Mouse (Mus musculus) kidney, adult 18-20 months (tissue): ENCODE data around the gene Cyp2f2.

ENCODE experiments used
- DNase-seq: peaks from one replicate; pipeline ENCODE4 v3.0.0; 2021

Gene Cyp2f2

DNA sequence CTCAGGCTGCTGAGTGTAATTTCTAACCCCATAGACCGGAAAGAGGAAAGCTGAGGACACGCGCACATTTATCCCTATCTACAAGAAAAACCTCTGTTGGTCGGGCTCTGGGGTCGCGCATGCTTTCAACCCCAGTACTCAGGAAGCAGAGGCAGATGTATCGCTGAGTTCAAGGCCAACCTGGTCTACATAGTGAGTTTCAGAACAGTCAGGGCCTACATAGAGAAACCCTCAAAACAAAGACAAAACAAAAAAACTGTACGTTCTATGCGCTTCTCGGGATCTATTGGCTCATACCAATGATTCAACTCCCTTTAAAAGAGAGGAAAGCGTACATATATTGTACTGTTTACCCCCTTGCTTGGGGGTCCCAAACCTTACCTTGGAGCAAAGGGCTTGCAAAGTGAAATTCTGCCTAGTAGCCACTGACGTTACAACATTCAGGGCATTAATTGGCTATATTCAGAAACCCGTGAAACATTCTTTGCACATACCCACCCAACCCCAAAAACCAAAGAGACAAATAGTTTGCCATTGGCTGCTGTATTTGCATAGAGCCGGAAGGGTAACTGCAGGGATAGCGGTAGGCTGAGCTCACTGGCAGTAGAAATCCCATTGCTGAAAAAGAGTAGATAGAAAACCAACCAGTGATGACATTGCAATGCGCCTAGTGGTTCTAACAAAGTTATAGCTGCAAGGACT, 59.7 kb downstream of the Cyp2f2 start:
- DNase-seq = no peak

DNA sequence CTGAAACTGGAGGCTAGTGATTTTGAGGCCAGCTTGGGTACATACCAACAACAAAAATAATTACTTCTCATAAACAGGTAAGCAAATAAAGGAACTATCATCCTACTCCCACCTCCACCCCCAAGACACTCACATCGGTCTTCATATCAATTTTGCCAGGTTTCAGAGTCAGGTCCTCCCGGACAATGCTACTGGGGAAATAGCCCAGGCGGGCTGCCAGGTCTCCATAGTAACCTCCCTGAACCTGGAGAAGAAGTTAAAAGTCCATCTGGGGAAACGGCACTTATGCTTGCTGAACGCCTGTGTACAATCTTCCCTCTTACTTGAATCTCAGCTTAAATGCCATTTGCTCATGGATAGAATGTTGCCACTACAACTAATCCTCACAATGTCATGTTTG, 60.3 kb downstream of the Cyp2f2 start:
- DNase-seq = peak; percentile 88

DNA sequence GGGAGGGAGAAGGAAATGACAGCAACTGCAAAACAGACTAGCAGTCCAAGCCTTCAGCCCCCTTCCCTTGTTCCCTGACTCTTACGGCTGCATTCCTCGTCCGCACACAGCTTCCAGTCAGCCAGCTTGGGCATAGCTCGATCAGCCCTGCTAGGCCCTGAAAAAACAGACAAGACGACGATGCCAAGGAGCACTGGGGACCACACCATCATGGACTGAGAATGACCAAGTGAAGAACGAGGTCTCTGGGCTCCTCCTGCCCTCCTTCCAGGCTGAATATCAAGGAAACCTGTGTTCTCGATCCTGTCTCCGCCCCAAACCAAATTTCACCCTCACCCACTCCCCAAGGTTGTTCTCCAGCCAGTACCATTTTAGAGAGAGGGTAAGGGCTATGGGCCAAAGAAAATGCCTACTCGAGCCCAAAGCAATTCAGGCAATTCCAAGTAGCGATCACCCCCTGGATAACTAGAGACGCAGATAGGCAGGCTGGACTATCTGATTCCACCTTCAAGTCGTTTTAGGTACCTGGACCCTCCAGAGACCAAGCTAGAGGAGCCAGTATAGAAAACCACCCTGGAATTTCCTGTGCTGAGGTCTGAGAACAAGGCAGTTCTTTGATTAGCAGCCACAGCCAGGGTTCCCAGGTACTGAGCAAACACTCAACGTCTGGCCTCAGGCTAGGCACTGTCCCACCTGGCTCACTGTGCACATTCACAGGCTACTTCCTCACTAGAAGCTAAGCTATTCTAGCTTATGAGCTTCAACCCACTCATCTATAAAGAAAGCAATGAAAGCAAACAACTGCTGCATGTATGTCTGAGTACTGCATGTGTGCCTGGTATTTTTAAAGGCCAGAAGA, 61.4 kb downstream of the Cyp2f2 start, which contains the start of the genes Gm21983 and Mia:
Gene Gm21983, minus strand, starts transcription at position 250 of the 859 bp plus-strand sequence.
Gene Mia, minus strand, starts transcription at position 321 of the 859 bp plus-strand sequence.
- DNase-seq = no peak

DNA sequence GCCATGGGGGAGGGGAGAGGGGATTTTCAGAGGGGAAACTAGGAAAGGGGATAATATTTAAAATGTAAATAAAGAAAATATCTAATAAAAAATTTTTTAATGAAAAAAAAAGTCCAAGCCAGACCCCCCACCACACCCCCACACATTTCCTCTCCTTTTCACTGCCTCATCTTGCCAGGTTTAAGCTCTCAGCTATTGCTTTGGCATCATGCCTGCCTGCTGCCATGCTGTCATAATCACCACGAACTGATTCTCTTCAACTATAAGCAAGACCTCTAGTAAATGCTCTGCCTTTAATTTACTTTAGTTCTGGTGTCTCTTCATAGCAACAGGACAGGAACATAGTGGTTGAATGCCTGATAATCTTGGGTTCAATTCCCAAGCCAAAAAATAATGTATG, 62.8 kb downstream of the Cyp2f2 start:
- DNase-seq = no peak
